ENCODE assay signal across 10 mouse cellular contexts in the genomic region with DNA sequence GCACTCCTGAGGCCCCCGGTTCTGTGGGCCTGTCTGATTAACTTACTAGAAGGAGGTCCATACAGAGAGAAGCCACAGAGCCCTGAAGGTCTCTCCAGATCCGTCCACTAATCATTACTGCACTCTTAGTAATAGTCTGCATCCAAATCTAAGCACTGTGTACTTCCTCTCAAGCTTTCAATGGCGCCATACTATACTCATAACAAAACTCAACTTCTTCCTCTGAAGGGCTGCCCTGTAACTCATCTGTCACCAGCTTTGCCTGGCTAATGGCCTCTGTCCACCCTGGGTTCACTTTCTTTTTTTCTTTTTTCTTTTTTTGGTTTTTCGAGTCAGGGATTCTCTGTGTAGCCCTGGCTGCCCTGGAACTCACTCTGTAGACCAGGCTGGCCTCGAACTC. TPM values are rescaled to one million over a fixed set of nuclear protein-coding genes. Genes with fewer than 3 reads are reported as not detected.
DNase-seq lines count a peak whose midpoint lies in the region; ATAC-seq lines count a peak whose summit lies in the region.
"Had no signal": no experiment of that assay in that cellular context is flagged by ENCODE, and none has a peak within 500 bp of the region (broad histone marks: within the 10 kb centered on the region; RNA-seq: fewer than 3 reads in every experiment).

No protein-coding gene starts in this region.

- peaks cover 13% of the 10 kb centered on the region for H3K4me1 ChIP-seq in lung, embryonic 15.5 days
- H3K4me1 ChIP-seq in embryonic facial prominence, embryonic 10.5 days: peaks cover 25% of the 10 kb centered on the region
- H3K4me1 ChIP-seq in intestine, embryonic 16.5 days (ENCODE audit: control insufficient read depth, insufficient read depth, low read length): peaks cover 14% of the 10 kb centered on the region

- H3K9ac ChIP-seq in lung, embryonic 15.5 days: no peak overlapping the region
- H3K9ac ChIP-seq in intestine, embryonic 16.5 days (ENCODE audit: low read depth, low read length): 0 out of 2 replicates have a peak overlapping the region, but pooled peaks have one; percentile 68

- H3K4me3 ChIP-seq in lung, embryonic 15.5 days: no peak overlapping the region
- H3K4me3 ChIP-seq in embryonic facial prominence, embryonic 10.5 days: peak overlapping the region; percentile 83; the same call in 1 of the 2 replicates
- peak overlapping the region; percentile 79; the same call in 1 of the 2 replicates for H3K4me3 ChIP-seq in intestine, embryonic 16.5 days (ENCODE audit: low read length)

- no peaks in the 10 kb centered on the region for H3K27me3 ChIP-seq in lung, embryonic 15.5 days
- no peaks in the 10 kb centered on the region for H3K27me3 ChIP-seq in embryonic facial prominence, embryonic 10.5 days (replicated peaks; ENCODE audit: low read depth, poor library complexity, severe bottlenecking)
- no peaks in the 10 kb centered on the region for H3K27me3 ChIP-seq in intestine, embryonic 16.5 days (replicated peaks; ENCODE audit: control insufficient read depth, insufficient read depth, low read length)

- H3K27ac ChIP-seq in lung, embryonic 15.5 days: no peak overlapping the region
- no peak overlapping the region for H3K27ac ChIP-seq in embryonic facial prominence, embryonic 10.5 days (replicated peaks)
- H3K27ac ChIP-seq in intestine, embryonic 16.5 days (ENCODE audit: low read length): no peak overlapping the region

- peak overlapping the region; percentile 84; the same call in 1 of the 2 replicates for H3K4me2 ChIP-seq in lung, embryonic 15.5 days
- H3K4me2 ChIP-seq in intestine, embryonic 16.5 days (ENCODE audit: low read depth, low read length): peak overlapping the region; percentile 63

- H3K36me3 ChIP-seq in lung, embryonic 15.5 days: peaks cover 15% of the 10 kb centered on the region
- peaks cover 36% of the 10 kb centered on the region for H3K36me3 ChIP-seq in embryonic facial prominence, embryonic 10.5 days (replicated peaks)
- H3K36me3 ChIP-seq in intestine, embryonic 16.5 days (ENCODE audit: control insufficient read depth, insufficient read depth, low read length): 0 out of 2 replicates have a peak, but pooled peaks cover 5% of the 10 kb centered on the region

- no peak for DNase-seq in lung, postnatal 14 days
- DNase-seq in embryonic facial prominence, embryonic 10.5 days (ENCODE audit: low spot score): no peak
- no peak for DNase-seq in urinary bladder, postnatal 4 days (ENCODE audit: low spot score in 2 of 2)
- DNase-seq in T-cell, adult 2 months (ENCODE audit: low spot score): no peak
- DNase-seq: cerebellum, adult 11 months; kidney, adult 9 months; lung, embryonic 14.5 days had no signal

- WGBS in lung, embryonic 15.5 days: 71% methylated on average over 5 of the region's 5 CpGs
- 81% methylated on average over 5 of the region's 5 CpGs for WGBS in embryonic facial prominence, embryonic 10.5 days
- WGBS in intestine, embryonic 16.5 days: 82% methylated on average over 5 of the region's 5 CpGs

- H3K9me3 ChIP-seq in lung, embryonic 15.5 days: no peaks in the 10 kb centered on the region
- H3K9me3 ChIP-seq in embryonic facial prominence, embryonic 10.5 days: no peaks in the 10 kb centered on the region
- H3K9me3 ChIP-seq in intestine, embryonic 16.5 days (ENCODE audit: control insufficient read depth, low read length): no peaks in the 10 kb centered on the region

- no peak for ATAC-seq in lung, embryonic 15.5 days (ENCODE audit: borderline replicate concordance, extremely low read depth, low FRiP score, low TSS enrichment)
- ATAC-seq in intestine, embryonic 16.5 days: no peak
- ATAC-seq in monocyte, adult 5-6 weeks (replicated peaks; ENCODE audit: insufficient number of reproducible peaks, low FRiP score, low TSS enrichment, poor library complexity, severe bottlenecking): 0 out of 2 replicates have a peak, but pooled peaks have one; percentile 15

RNA-seq across cellular contexts. Expression of gene Coro7, which starts 1.5 kb away (rescaled TPM):
- 13.4 and 15.2 TPM in 2 replicates for polyA plus RNA-seq in lung, embryonic 15.5 days (2015; fragmentation: Nextera tagmentation; extraction: Ambion mirVana)
- polyA plus RNA-seq in embryonic facial prominence, embryonic 10.5 days (2016; fragmentation: Nextera tagmentation; extraction: Ambion mirVana): 23.3 and 23.9 TPM in 2 replicates
- 29.2 and 30.5 TPM in 2 replicates for polyA plus RNA-seq in intestine, embryonic 16.5 days (2015; fragmentation: Nextera tagmentation; extraction: Ambion mirVana)
- total RNA-seq in monocyte, adult 5-6 weeks (2017): 28.4 to 62.6 TPM (median 29.8 TPM) in 3 replicates

RNA-seq across cellular contexts. Expression of gene Dnaja3, which starts 38.3 kb away (rescaled TPM):
- 66.0 and 66.5 TPM in 2 replicates for polyA plus RNA-seq in lung, embryonic 15.5 days (2015; fragmentation: Nextera tagmentation; extraction: Ambion mirVana)
- polyA plus RNA-seq in embryonic facial prominence, embryonic 10.5 days (2016; fragmentation: Nextera tagmentation; extraction: Ambion mirVana): 66.6 and 66.7 TPM in 2 replicates
- 90.5 and 92.5 TPM in 2 replicates for polyA plus RNA-seq in intestine, embryonic 16.5 days (2015; fragmentation: Nextera tagmentation; extraction: Ambion mirVana)
- 25.9 to 34.1 TPM (median 26.3 TPM) in 3 replicates for total RNA-seq in monocyte, adult 5-6 weeks (2017)

RNA-seq across cellular contexts. Expression of gene Vasn, which starts 38.3 kb away (rescaled TPM):
- polyA plus RNA-seq in lung, embryonic 15.5 days (2015; fragmentation: Nextera tagmentation; extraction: Ambion mirVana): 25.1 and 25.9 TPM in 2 replicates
- 14.4 and 16.2 TPM in 2 replicates for polyA plus RNA-seq in embryonic facial prominence, embryonic 10.5 days (2016; fragmentation: Nextera tagmentation; extraction: Ambion mirVana)
- 13.5 and 13.6 TPM in 2 replicates for polyA plus RNA-seq in intestine, embryonic 16.5 days (2015; fragmentation: Nextera tagmentation; extraction: Ambion mirVana)
- 0.19 to 0.43 TPM (median 0.39 TPM) in 3 replicates for total RNA-seq in monocyte, adult 5-6 weeks (2017)

RNA-seq across cellular contexts. Expression of gene Nmral1, which starts 41.1 kb away (rescaled TPM):
- 78.7 and 81.2 TPM in 2 replicates for polyA plus RNA-seq in lung, embryonic 15.5 days (2015; fragmentation: Nextera tagmentation; extraction: Ambion mirVana)
- polyA plus RNA-seq in embryonic facial prominence, embryonic 10.5 days (2016; fragmentation: Nextera tagmentation; extraction: Ambion mirVana): 218 and 228 TPM in 2 replicates
- polyA plus RNA-seq in intestine, embryonic 16.5 days (2015; fragmentation: Nextera tagmentation; extraction: Ambion mirVana): 35.3 and 45.9 TPM in 2 replicates
- 3.7 to 12.2 TPM (median 6.1 TPM) in 3 replicates for total RNA-seq in monocyte, adult 5-6 weeks (2017)

RNA-seq across cellular contexts. Expression of gene Hmox2, which starts 48.1 kb away (rescaled TPM):
- 106 and 113 TPM in 2 replicates for polyA plus RNA-seq in lung, embryonic 15.5 days (2015; fragmentation: Nextera tagmentation; extraction: Ambion mirVana)
- polyA plus RNA-seq in embryonic facial prominence, embryonic 10.5 days (2016; fragmentation: Nextera tagmentation; extraction: Ambion mirVana): 84.6 and 91.9 TPM in 2 replicates
- 87.5 and 88.7 TPM in 2 replicates for polyA plus RNA-seq in intestine, embryonic 16.5 days (2015; fragmentation: Nextera tagmentation; extraction: Ambion mirVana)
- total RNA-seq in monocyte, adult 5-6 weeks (2017): 80.8 to 103 TPM (median 93.4 TPM) in 3 replicates
